Mouse (Mus musculus) intestine, embryonic 16.5 days (tissue): ENCODE data around the gene Fmo1. TPM values are rescaled to one million over a fixed set of nuclear protein-coding genes. Genes with fewer than 3 reads are reported as not detected.

Source experiments
- ATAC-seq: fragments of 200-750 bp; cut with Nextera tagmentation; 2 replicates; pipeline ENCODE4 v1.8.0; 2017; ENCODE audit warnings: moderate TSS enrichment, moderate library complexity
- H3K27ac ChIP-seq: fragments of 300-500 bp; sonication (generic); 2 replicates; pipeline ENCODE4 v1.5.1; 2014; ENCODE audit warnings: mild to moderate bottlenecking, low read length
- H3K27me3 ChIP-seq: fragments of 300-500 bp; sonication (generic); replicated peaks from 2 replicates; pipeline ENCODE4 v1.6.1; 2014; ENCODE audit warnings: low read length, control low read depth, mixed read lengths; ENCODE audit not compliant: control insufficient read depth, insufficient read depth
- H3K36me3 ChIP-seq: fragments of 300-500 bp; sonication (generic); 2 replicates; pipeline ENCODE4 v1.6.1; 2014; ENCODE audit warnings: low read length, control low read depth; ENCODE audit not compliant: control insufficient read depth, insufficient read depth
- H3K4me1 ChIP-seq: fragments of 300-500 bp; sonication (generic); 2 replicates; pipeline ENCODE4 v1.6.1; 2014; ENCODE audit warnings: low read length, control low read depth, mixed read lengths; ENCODE audit not compliant: control insufficient read depth, insufficient read depth
- H3K4me2 ChIP-seq: fragments of 300-500 bp; sonication (generic); 2 replicates; pipeline ENCODE4 v1.6.1; 2014; ENCODE audit warnings: low read depth, low read length, control low read depth
- H3K4me3 ChIP-seq: fragments of 300-500 bp; sonication (generic); 2 replicates; pipeline ENCODE4 v1.5.1; 2014; ENCODE audit warnings: mild to moderate bottlenecking, low read length
- H3K9ac ChIP-seq: fragments of 300-500 bp; sonication (generic); 2 replicates; pipeline ENCODE4 v1.6.1; 2014; ENCODE audit warnings: low read depth, low read length
- H3K9me3 ChIP-seq: fragments of 300-500 bp; sonication (generic); 2 replicates; pipeline ENCODE4 v1.6.1; 2016; ENCODE audit warnings: low read length, control low read depth; ENCODE audit not compliant: control insufficient read depth
- WGBS: fragments of 180-500 bp; shearing (Covaris S2); extraction: QIAGEN DNeasy Blood & Tissue Kit; methylation state at CpG from one replicate; pipeline ENCODE4 v1.1.7; 2014; 5-methylcytosine and 5-hydroxymethylcytosine counted together
- polyA plus RNA-seq: library from polyadenylated mRNA; unstranded; fragments of >200 nt; fragmentation: Nextera tagmentation; extraction: Ambion mirVana; gene quantifications from 2 replicates; pipeline ENCODE4 v1.2.1, GENCODE M21; 2015

Gene Fmo1
- polyA plus RNA-seq, 1 experiment from 2014 or later, result 12.8 TPM

GRCm38 (mm10) chr1:162814932-162815331 lies 51.5 kb downstream of the Fmo1 start:
- Histone ChIP-seq H3K4me3 (no peak overlapping the region), H3K9ac (0 out of 2 replicates have a peak overlapping the region, but pooled peaks have one; percentile 8), H3K27me3 (no peaks in the 10 kb centered on the region), H3K4me1 (peaks cover 7% of the 10 kb centered on the region; the same call in 1 of the 2 replicates), H3K36me3 (no peaks in the 10 kb centered on the region), H3K27ac (peak overlapping the region; percentile 88), H3K4me2 (peak overlapping the region; percentile 35), H3K9me3 (no peaks in the 10 kb centered on the region)
- 57% methylated on average over 4 of the region's 4 CpGs for WGBS
- ATAC-seq, result peak; percentile 48

- H3K4me3 ChIP-seq, result peak within 1 kb of the TSS; percentile 17; the same call in 1 of the 2 replicates
- H3K4me1 ChIP-seq, result peaks cover 7% of the 10 kb centered on the region; the same call in 1 of the 2 replicates
- H3K36me3 ChIP-seq, result no peaks in the 10 kb centered on the region
- peak within 1 kb of the TSS; percentile 36 for H3K4me2 ChIP-seq
- WGBS, result 42% methylated on average over 8 of the region's 8 CpGs
- ATAC-seq, result peak; percentile 39; the same call in 1 of the 2 replicates
- 0 out of 2 replicates have a peak within 1 kb of the TSS, but pooled peaks have one; percentile 8 for H3K9ac ChIP-seq
- no peaks in the 10 kb centered on the region for H3K27me3 ChIP-seq
- H3K27ac ChIP-seq, result peak within 1 kb of the TSS; percentile 88
- no peaks in the 10 kb centered on the region for H3K9me3 ChIP-seq
Measured at GRCm38 (mm10) chr1:162813836-162814156, 52.6 kb downstream of the Fmo1 start, which contains the start of gene Fmo4. Gene Fmo4, minus strand, starts transcription at chr1:162813972.

GRCm38 (mm10) chr1:162813143-162813835 lies 53.1 kb downstream of the Fmo1 start:
- no peaks in the 10 kb centered on the region for H3K27me3 ChIP-seq
- H3K4me1 ChIP-seq, result peaks cover 7% of the 10 kb centered on the region; the same call in 1 of the 2 replicates
- no peaks in the 10 kb centered on the region for H3K36me3 ChIP-seq
- no peaks in the 10 kb centered on the region for H3K9me3 ChIP-seq
- peak; percentile 63 for ATAC-seq
- H3K4me3 ChIP-seq, result peak overlapping the region; percentile 17; the same call in 1 of the 2 replicates
- H3K27ac ChIP-seq, result peak overlapping the region; percentile 79
- 73% methylated on average over 9 of the region's 9 CpGs for WGBS
- peak overlapping the region; percentile 36; the same call in 1 of the 2 replicates for H3K4me2 ChIP-seq
- no peak overlapping the region for H3K9ac ChIP-seq

GRCm38 (mm10) chr1:162808541-162808940 lies 57.9 kb downstream of the Fmo1 start:
- H3K9me3 ChIP-seq, result no peaks in the 10 kb centered on the region
- no peak overlapping the region for H3K4me3 ChIP-seq
- H3K4me1 ChIP-seq, result no peaks in the 10 kb centered on the region; the same call in 1 of the 2 replicates
- no peak overlapping the region for H3K27ac ChIP-seq
- WGBS, result 88% methylated on average over 3 of the region's 3 CpGs
- H3K4me2 ChIP-seq, result no peak overlapping the region
- H3K36me3 ChIP-seq, result no peaks in the 10 kb centered on the region
- H3K27me3 ChIP-seq, result no peaks in the 10 kb centered on the region
- no peak for ATAC-seq
- no peak overlapping the region for H3K9ac ChIP-seq

- 78% methylated on average over 5 of the region's 5 CpGs for WGBS
- Histone ChIP-seq H3K27me3 (no peaks in the 10 kb centered on the region), H3K36me3 (no peaks in the 10 kb centered on the region), H3K9ac (no peak overlapping the region), H3K9me3 (no peaks in the 10 kb centered on the region), H3K4me1 (no peaks in the 10 kb centered on the region; the same call in 1 of the 2 replicates), H3K4me3 (no peak overlapping the region), H3K4me2 (no peak overlapping the region), H3K27ac (no peak overlapping the region)
- no peak for ATAC-seq
Measured at GRCm38 (mm10) chr1:162807441-162807840, 59.0 kb downstream of the Fmo1 start.

GRCm38 (mm10) chr1:162805011-162805410 lies 61.4 kb downstream of the Fmo1 start:
- H3K4me1 ChIP-seq, result no peaks in the 10 kb centered on the region
- no peak overlapping the region for H3K9ac ChIP-seq
- H3K4me3 ChIP-seq, result no peak overlapping the region
- H3K9me3 ChIP-seq, result no peaks in the 10 kb centered on the region
- H3K4me2 ChIP-seq, result no peak overlapping the region
- WGBS, result 47% methylated on average over 5 of the region's 5 CpGs
- no peak overlapping the region for H3K27ac ChIP-seq
- H3K36me3 ChIP-seq, result no peaks in the 10 kb centered on the region
- no peak for ATAC-seq
- no peaks in the 10 kb centered on the region for H3K27me3 ChIP-seq

- Histone ChIP-seq H3K4me1 (no peaks in the 10 kb centered on the region), H3K27me3 (no peaks in the 10 kb centered on the region), H3K9ac (no peak overlapping the region), H3K4me3 (no peak overlapping the region), H3K27ac (no peak overlapping the region), H3K36me3 (no peaks in the 10 kb centered on the region), H3K4me2 (no peak overlapping the region), H3K9me3 (no peaks in the 10 kb centered on the region)
- ATAC-seq, result no peak
Measured at GRCm38 (mm10) chr1:162796441-162796840, 70.0 kb downstream of the Fmo1 start.

- Histone ChIP-seq H3K4me1 (no peaks in the 10 kb centered on the region), H3K36me3 (no peaks in the 10 kb centered on the region), H3K9ac (no peak overlapping the region), H3K27ac (no peak overlapping the region), H3K4me3 (no peak overlapping the region), H3K9me3 (no peaks in the 10 kb centered on the region), H3K27me3 (no peaks in the 10 kb centered on the region), H3K4me2 (no peak overlapping the region)
- ATAC-seq, result 0 out of 2 replicates have a peak, but pooled peaks have one; percentile 9
- WGBS, result 52% methylated on average over 7 of the region's 7 CpGs
Measured at GRCm38 (mm10) chr1:162792306-162793044, 73.9 kb downstream of the Fmo1 start.

GRCm38 (mm10) chr1:162785222-162785621 lies 81.2 kb downstream of the Fmo1 start:
- no peak for ATAC-seq
- WGBS, result 86% methylated on average over 4 of the region's 4 CpGs

More at GRCm38 (mm10) chr1:162785222-162785621, 81.2 kb downstream of the Fmo1 start:
- no peaks in the 10 kb centered on the region for H3K9me3 ChIP-seq
- H3K27ac ChIP-seq, result no peak overlapping the region
- no peaks in the 10 kb centered on the region for H3K27me3 ChIP-seq
- no peaks in the 10 kb centered on the region for H3K36me3 ChIP-seq
- H3K4me3 ChIP-seq, result no peak overlapping the region
- H3K4me1 ChIP-seq, result no peaks in the 10 kb centered on the region
- H3K4me2 ChIP-seq, result no peak overlapping the region
- H3K9ac ChIP-seq, result no peak overlapping the region
